Mouse (Mus musculus) forebrain, embryonic 13.5 days (tissue): ENCODE data around the gene Klc4. TPM values are rescaled to one million over a fixed set of nuclear protein-coding genes. Genes with fewer than 3 reads are reported as not detected.

Experiments
- ATAC-seq: fragments of 200-750 bp; cut with Nextera tagmentation; 2 replicates; pipeline ENCODE4 v1.8.0; 2017
- H3K27ac ChIP-seq: fragments of 300-500 bp; sonication (generic); 2 replicates; pipeline ENCODE4 v1.5.1; 2015; ENCODE audit warnings: inconsistent platforms, mild to moderate bottlenecking, moderate library complexity
- H3K27me3 ChIP-seq: fragments of 300-500 bp; sonication (generic); 2 replicates; pipeline ENCODE4 v1.6.1; 2015; ENCODE audit warnings: mild to moderate bottlenecking, inconsistent platforms
- H3K36me3 ChIP-seq: fragments of 300-500 bp; sonication (generic); 2 replicates; pipeline ENCODE4 v1.6.1; 2015; ENCODE audit warnings: mild to moderate bottlenecking, inconsistent platforms; ENCODE audit not compliant: poor library complexity, severe bottlenecking
- H3K4me1 ChIP-seq: fragments of 300-500 bp; sonication (generic); 2 replicates; pipeline ENCODE4 v1.6.1; 2015; ENCODE audit warnings: inconsistent platforms
- H3K4me2 ChIP-seq: fragments of 300-500 bp; sonication (generic); 2 replicates; pipeline ENCODE4 v1.6.1; 2015; ENCODE audit warnings: inconsistent platforms, mild to moderate bottlenecking, moderate library complexity
- H3K4me3 ChIP-seq: fragments of 300-500 bp; sonication (generic); 2 replicates; pipeline ENCODE4 v1.5.1; 2015; ENCODE audit warnings: mild to moderate bottlenecking, inconsistent platforms
- H3K9ac ChIP-seq: fragments of 300-500 bp; sonication (generic); 2 replicates; pipeline ENCODE4 v1.6.1; 2015; ENCODE audit warnings: mild to moderate bottlenecking, inconsistent platforms
- H3K9me3 ChIP-seq: fragments of 300-500 bp; sonication (generic); replicated peaks from 2 replicates; pipeline ENCODE4 v1.6.1; 2016; ENCODE audit warnings: inconsistent platforms
- WGBS: fragments of 180-500 bp; shearing (Covaris S2); methylation state at CpG from one replicate; pipeline ENCODE4 v1.1.7; 2015; 5-methylcytosine and 5-hydroxymethylcytosine counted together
- polyA plus RNA-seq: library from polyadenylated mRNA; unstranded; fragments of >200 nt; fragmentation: Nextera tagmentation; extraction: Ambion mirVana; gene quantifications from 2 replicates; pipeline ENCODE4 v1.2.1, GENCODE M21; 2015

Gene Klc4
- polyA plus RNA-seq, 1 experiment from 2014 or later: 44.3 TPM

DNA sequence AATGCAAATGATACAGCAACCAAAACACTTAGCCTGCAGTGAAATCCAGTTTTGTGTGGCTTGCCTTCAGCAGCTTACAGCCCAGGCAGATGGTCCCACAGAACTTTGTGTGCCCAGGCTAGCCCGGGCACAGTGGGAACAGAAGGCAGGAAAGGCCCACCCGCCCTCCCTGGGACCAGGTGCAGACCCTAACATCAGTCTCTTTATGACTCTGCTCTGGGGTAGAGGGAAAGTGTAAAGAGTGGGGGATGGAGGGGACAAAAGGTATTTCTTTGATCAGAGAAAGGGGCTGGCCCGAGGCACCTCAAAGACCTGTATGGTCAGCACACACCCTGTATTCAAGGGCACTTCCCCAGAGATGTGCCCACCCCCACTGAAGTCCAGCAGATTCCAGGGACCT, 32.6 kb downstream of the Klc4 start:
- Histone ChIP-seq H3K4me1 (peaks cover 49% of the 10 kb centered on the region), H3K27ac (peak overlapping the region; percentile 35), H3K9me3 (no peaks in the 10 kb centered on the region), H3K36me3 (no peaks in the 10 kb centered on the region; the same call in 1 of the 2 replicates), H3K4me3 (no peak overlapping the region), H3K9ac (peak overlapping the region; percentile 21; the same call in 1 of the 2 replicates), H3K4me2 (no peak overlapping the region), H3K27me3 (no peaks in the 10 kb centered on the region)
- WGBS: 31% methylated on average over 3 of the region's 3 CpGs
- no peak for ATAC-seq

DNA sequence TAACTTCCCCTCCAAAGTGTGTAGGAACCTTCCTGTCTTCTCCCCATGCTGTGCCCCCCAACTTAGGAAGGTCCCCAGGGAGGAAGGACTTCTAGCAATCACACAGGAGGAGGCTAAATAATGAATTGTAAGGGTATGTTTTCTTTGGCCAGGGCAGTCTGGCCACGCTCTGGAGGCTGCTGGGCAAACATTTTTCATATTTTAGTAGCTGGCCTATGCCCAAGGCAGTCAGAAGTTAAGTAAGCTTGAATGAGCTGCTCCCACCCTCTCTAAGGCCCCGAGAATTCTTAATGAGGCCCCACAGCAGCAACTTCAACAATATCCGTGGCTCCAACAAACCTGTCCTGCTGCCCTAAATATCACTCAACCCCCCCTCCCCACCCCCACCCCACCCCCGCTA, 33.0 kb downstream of the Klc4 start:
- Histone ChIP-seq H3K9ac (no peak overlapping the region), H3K4me2 (no peak overlapping the region), H3K36me3 (no peaks in the 10 kb centered on the region; the same call in 1 of the 2 replicates), H3K4me3 (no peak overlapping the region), H3K9me3 (no peaks in the 10 kb centered on the region), H3K27me3 (no peaks in the 10 kb centered on the region), H3K27ac (peak overlapping the region; percentile 20; the same call in 1 of the 2 replicates), H3K4me1 (peaks cover 49% of the 10 kb centered on the region)
- WGBS: 20% methylated on average over 4 of the region's 4 CpGs
- ATAC-seq: no peak

GRCm38 (mm10) chr17:46612189-46612588, 33.6 kb downstream of the Klc4 start:
- Histone ChIP-seq H3K9ac (no peak overlapping the region), H3K4me2 (no peak overlapping the region), H3K27ac (no peak overlapping the region), H3K9me3 (no peaks in the 10 kb centered on the region), H3K4me1 (peaks cover 45% of the 10 kb centered on the region), H3K27me3 (no peaks in the 10 kb centered on the region), H3K36me3 (no peaks in the 10 kb centered on the region; the same call in 1 of the 2 replicates), H3K4me3 (no peak overlapping the region)
- WGBS: 73% methylated on average over 2 of the region's 2 CpGs
- ATAC-seq: no peak

GRCm38 (mm10) chr17:46611316-46611715, 34.5 kb downstream of the Klc4 start:
- Histone ChIP-seq H3K27ac (no peak overlapping the region), H3K27me3 (no peaks in the 10 kb centered on the region), H3K9ac (no peak overlapping the region), H3K36me3 (no peaks in the 10 kb centered on the region; the same call in 1 of the 2 replicates), H3K4me3 (no peak overlapping the region), H3K4me2 (no peak overlapping the region), H3K9me3 (no peaks in the 10 kb centered on the region), H3K4me1 (peaks cover 43% of the 10 kb centered on the region)
- WGBS: 95% methylated on average over 6 of the region's 6 CpGs
- no peak for ATAC-seq

GRCm38 (mm10) chr17:46609721-46610514, 35.9 kb downstream of the Klc4 start:
- H3K4me3 ChIP-seq: no peak overlapping the region
- ATAC-seq: no peak; the same call in 1 of the 2 replicates
- no peak overlapping the region for H3K4me2 ChIP-seq
- no peaks in the 10 kb centered on the region for H3K27me3 ChIP-seq
- no peaks in the 10 kb centered on the region; the same call in 1 of the 2 replicates for H3K36me3 ChIP-seq
- H3K27ac ChIP-seq: no peak overlapping the region
- H3K4me1 ChIP-seq: peaks cover 52% of the 10 kb centered on the region
- no peak overlapping the region for H3K9ac ChIP-seq
- H3K9me3 ChIP-seq: no peaks in the 10 kb centered on the region
- WGBS: 57% methylated on average over 15 of the region's 15 CpGs

- no peaks in the 10 kb centered on the region for H3K27me3 ChIP-seq
- H3K4me1 ChIP-seq: peaks cover 37% of the 10 kb centered on the region
- H3K4me3 ChIP-seq: no peak overlapping the region
- no peak for ATAC-seq
- H3K9me3 ChIP-seq: no peaks in the 10 kb centered on the region
- WGBS: 75% methylated on average over 12 of the region's 12 CpGs
- no peak overlapping the region for H3K27ac ChIP-seq
- H3K4me2 ChIP-seq: no peak overlapping the region
- H3K36me3 ChIP-seq: no peaks in the 10 kb centered on the region; the same call in 1 of the 2 replicates
- no peak overlapping the region for H3K9ac ChIP-seq
These were observed 39.8 kb downstream of the Klc4 start for GRCm38 (mm10) chr17:46605987-46606386.

GRCm38 (mm10) chr17:46605126-46605525, 40.7 kb downstream of the Klc4 start:
- Histone ChIP-seq H3K27ac (peak overlapping the region; percentile 38), H3K9me3 (no peaks in the 10 kb centered on the region), H3K9ac (no peak overlapping the region), H3K4me1 (peaks cover 34% of the 10 kb centered on the region), H3K36me3 (no peaks in the 10 kb centered on the region; the same call in 1 of the 2 replicates), H3K4me2 (no peak overlapping the region), H3K27me3 (no peaks in the 10 kb centered on the region), H3K4me3 (no peak overlapping the region)
- no peak for ATAC-seq
- 61% methylated on average over 5 of the region's 5 CpGs for WGBS

GRCm38 (mm10) chr17:46603229-46603628, 42.6 kb downstream of the Klc4 start:
- Histone ChIP-seq H3K4me1 (peaks cover 27% of the 10 kb centered on the region), H3K36me3 (no peaks in the 10 kb centered on the region; the same call in 1 of the 2 replicates), H3K27me3 (no peaks in the 10 kb centered on the region), H3K9me3 (no peaks in the 10 kb centered on the region), H3K9ac (no peak overlapping the region), H3K4me3 (no peak overlapping the region), H3K27ac (no peak overlapping the region), H3K4me2 (no peak overlapping the region)
- 97% methylated on average over 4 of the region's 4 CpGs for WGBS
- no peak for ATAC-seq

- H3K4me1 ChIP-seq: peaks cover 19% of the 10 kb centered on the region
- no peak overlapping the region for H3K9ac ChIP-seq
- no peak for ATAC-seq
- no peak overlapping the region for H3K4me3 ChIP-seq
- H3K36me3 ChIP-seq: peaks cover under 1% of the 10 kb centered on the region; the same call in 1 of the 2 replicates
- no peak overlapping the region for H3K4me2 ChIP-seq
- no peaks in the 10 kb centered on the region for H3K27me3 ChIP-seq
- H3K27ac ChIP-seq: no peak overlapping the region
- 87% methylated on average over 9 of the region's 9 CpGs for WGBS
- H3K9me3 ChIP-seq: no peaks in the 10 kb centered on the region
These were observed 43.6 kb downstream of the Klc4 start for GRCm38 (mm10) chr17:46602212-46602611.

GRCm38 (mm10) chr17:46600569-46600968, 45.3 kb downstream of the Klc4 start:
- no peak overlapping the region for H3K4me3 ChIP-seq
- H3K4me2 ChIP-seq: no peak overlapping the region
- no peaks in the 10 kb centered on the region for H3K9me3 ChIP-seq
- no peak for ATAC-seq
- no peak overlapping the region for H3K27ac ChIP-seq
- peaks cover 16% of the 10 kb centered on the region for H3K4me1 ChIP-seq
- peaks cover 7% of the 10 kb centered on the region; the same call in 1 of the 2 replicates for H3K36me3 ChIP-seq
- no peaks in the 10 kb centered on the region for H3K27me3 ChIP-seq
- WGBS: 95% methylated on average over 2 of the region's 2 CpGs
- no peak overlapping the region for H3K9ac ChIP-seq

DNA sequence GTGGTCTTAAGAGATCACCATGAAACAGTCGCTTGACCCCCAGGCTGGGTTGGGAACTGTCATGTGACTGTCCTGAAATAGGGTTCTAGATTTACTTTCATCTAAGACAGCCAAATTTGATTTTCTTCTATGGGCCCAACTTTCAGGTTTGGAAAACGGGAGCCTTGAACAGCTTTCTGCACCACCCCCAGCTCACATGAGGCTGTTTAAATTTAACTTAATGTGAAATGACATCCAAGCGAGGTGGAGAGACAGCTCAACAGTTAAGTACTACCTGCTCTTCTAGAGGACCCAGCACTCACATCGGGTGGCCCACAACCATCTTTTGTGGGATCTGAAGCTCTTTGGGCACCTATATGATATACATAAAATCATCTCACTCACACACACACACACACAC, 46.9 kb downstream of the Klc4 start:
- Histone ChIP-seq H3K9me3 (no peaks in the 10 kb centered on the region), H3K27me3 (no peaks in the 10 kb centered on the region), H3K4me1 (0 out of 2 replicates have a peak, but pooled peaks cover 10% of the 10 kb centered on the region), H3K4me3 (no peak overlapping the region), H3K4me2 (no peak overlapping the region), H3K27ac (no peak overlapping the region), H3K36me3 (peaks cover 7% of the 10 kb centered on the region; the same call in 1 of the 2 replicates), H3K9ac (no peak overlapping the region)
- WGBS: 89% methylated on average over 4 of the region's 4 CpGs
- no peak for ATAC-seq

DNA sequence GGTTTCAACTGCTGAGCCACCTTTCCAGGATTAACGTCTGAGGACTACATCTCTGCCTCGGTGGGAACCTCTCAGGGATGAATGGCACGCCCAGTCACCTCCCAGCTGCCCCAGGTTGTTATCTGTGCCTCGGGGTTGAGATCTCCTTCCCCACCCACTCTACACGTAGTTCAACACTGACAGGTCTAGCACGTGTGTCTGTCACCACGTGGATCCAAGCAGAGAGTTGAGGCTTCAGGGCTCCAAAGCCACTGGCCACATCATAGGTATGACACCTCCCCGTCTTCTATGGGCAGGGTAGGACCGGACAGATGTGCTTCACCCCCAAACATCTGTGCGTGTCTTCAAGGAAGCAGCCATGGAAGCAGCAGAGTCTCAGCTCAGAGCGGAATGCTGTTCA, 47.9 kb downstream of the Klc4 start:
- Histone ChIP-seq H3K4me1 (peaks cover 10% of the 10 kb centered on the region; the same call in 1 of the 2 replicates), H3K27ac (no peak overlapping the region), H3K9me3 (no peaks in the 10 kb centered on the region), H3K36me3 (peaks cover 7% of the 10 kb centered on the region; the same call in 1 of the 2 replicates), H3K9ac (no peak overlapping the region), H3K27me3 (no peaks in the 10 kb centered on the region), H3K4me3 (no peak overlapping the region), H3K4me2 (no peak overlapping the region)
- 92% methylated on average over 11 of the region's 11 CpGs for WGBS
- ATAC-seq: no peak
